Mouse (Mus musculus) monocyte, adult 5-6 weeks (primary cell): ENCODE measurements around the gene Mdm1. TPM values are rescaled to one million over a fixed set of nuclear protein-coding genes. Genes with fewer than 3 reads are reported as not detected.

Experiments used
- ATAC-seq: fragments of 153-309, 156-312 bp; replicated peaks from 2 replicates; pipeline ENCODE4 v1.8.0; 2017; ENCODE audit warnings: mild to moderate bottlenecking; ENCODE audit not compliant: low TSS enrichment, insufficient number of reproducible peaks, severe bottlenecking, poor library complexity, low FRiP score
- total RNA-seq: library from RNA; stranded (forward); fragments of 200-1000, 200-491, 200-594 nt; gene quantifications from 3 replicates; pipeline ENCODE4 v1.2.3, GENCODE M21; 2017

Gene Mdm1
- total RNA-seq, 1 experiment from 2014 or later, result 275 TPM

GRCm38 (mm10) chr10:118121047-118121936 lies 20.3 kb upstream of the Mdm1 start:
- ATAC-seq, result peak; percentile 84

- no peak for ATAC-seq
Measured at GRCm38 (mm10) chr10:118121937-118122285, 19.7 kb upstream of the Mdm1 start.

GRCm38 (mm10) chr10:118122441-118123162 lies 19.0 kb upstream of the Mdm1 start:
- no peak for ATAC-seq

- ATAC-seq, result no peak
Measured at GRCm38 (mm10) chr10:118125236-118125635, 16.4 kb upstream of the Mdm1 start.

GRCm38 (mm10) chr10:118125776-118126445 lies 15.7 kb upstream of the Mdm1 start:
- ATAC-seq, result no peak

- no peak for ATAC-seq
Measured at GRCm38 (mm10) chr10:118129001-118129682, 12.5 kb upstream of the Mdm1 start.

GRCm38 (mm10) chr10:118130016-118130415 lies 11.6 kb upstream of the Mdm1 start:
- ATAC-seq, result no peak

GRCm38 (mm10) chr10:118132993-118133392 lies 8.6 kb upstream of the Mdm1 start:
- no peak for ATAC-seq

GRCm38 (mm10) chr10:118138508-118138907 lies 3.1 kb upstream of the Mdm1 start:
- no peak for ATAC-seq

- no peak for ATAC-seq
Measured at GRCm38 (mm10) chr10:118139837-118140570, 1.6 kb upstream of the Mdm1 start.

GRCm38 (mm10) chr10:118141884-118142801 lies 532 bp downstream of the Mdm1 start:
- no peak for ATAC-seq

GRCm38 (mm10) chr10:118149381-118149780 lies 7.8 kb downstream of the Mdm1 start:
- no peak for ATAC-seq

GRCm38 (mm10) chr10:118150866-118151265 lies 9.3 kb downstream of the Mdm1 start:
- ATAC-seq, result no peak

- no peak for ATAC-seq
Measured at GRCm38 (mm10) chr10:118155932-118156331, 14.3 kb downstream of the Mdm1 start.

- no peak for ATAC-seq
Measured at GRCm38 (mm10) chr10:118161131-118161530, 19.5 kb downstream of the Mdm1 start.

GRCm38 (mm10) chr10:118169212-118169611 lies 27.6 kb downstream of the Mdm1 start:
- ATAC-seq, result no peak

GRCm38 (mm10) chr10:118172416-118172815 lies 30.8 kb downstream of the Mdm1 start:
- no peak for ATAC-seq
